In the genomic region with DNA sequence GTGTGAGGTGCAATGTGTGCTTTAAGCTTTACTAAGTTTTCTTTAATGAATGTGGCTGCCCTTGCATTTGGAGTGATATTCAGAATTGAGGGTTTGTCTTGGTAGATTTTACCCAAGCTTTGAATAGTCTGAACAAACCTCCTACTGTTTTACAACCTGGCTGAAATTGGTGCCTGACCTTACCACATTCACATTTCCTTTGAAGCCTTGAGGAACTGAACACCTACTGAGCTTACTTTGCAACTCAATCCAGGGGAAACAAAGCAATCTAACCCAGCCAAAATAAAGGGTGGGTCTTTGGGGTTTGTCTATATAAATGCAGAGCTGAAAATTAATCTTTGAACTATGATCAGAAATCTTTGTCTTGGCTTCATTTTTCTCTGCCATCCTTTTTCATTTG, we compare ENCODE assay signal across 15 mouse cellular contexts.
A peak's percentile ranks its signal among the peaks of the same experiment; 100 is the strongest.
DNase-seq lines count a peak whose midpoint lies in the region.
"Had no signal": no experiment of that assay in that cellular context is flagged by ENCODE, and none has a peak within 500 bp of the region (broad histone marks: within the 10 kb centered on the region; RNA-seq: fewer than 3 reads in every experiment).

No protein-coding gene starts in this region.

- DNase-seq in ES-CJ7 (ENCODE audit: low read depth, low spot score): peak; percentile 81
- peak; percentile 81 for DNase-seq in R1 (ENCODE audit: low read depth, low spot score)
- peak; percentile 71 for DNase-seq in ZHBTc4 (ENCODE audit: low read depth, low spot score)
- no peak for DNase-seq in cerebellum, adult 11 months
- DNase-seq in thymus, postnatal 25 days: no peak
- DNase-seq: adrenal gland, adult 2 months; adrenal gland, postnatal 10 days; adrenal gland, postnatal 25 days; B cell, adult 2 months; cerebellum, adult 11-12 months; cerebellum, adult 2 months; cerebellum, adult 9-10 months; cerebellum, postnatal 10 days; cerebellum, postnatal 25 days; forebrain, postnatal 0 days had no signal

Comparison
In these comparisons a context has a peak if more than half of its experiments do, and no peak if none do; other contexts are left out.
1. DNase-seq: peak in ES-CJ7 (single experiment), R1 (single experiment) and ZHBTc4 (single experiment); none in cerebellum, adult 11 months (single experiment) and thymus, postnatal 25 days (single experiment).